Mouse (Mus musculus) kidney, adult 2 months (tissue): ENCODE data around the gene Myrfl.

Experiments
- CTCF ChIP-seq: fragments of 200-500 bp; conservative IDR thresholded peaks from 2 replicates; pipeline ENCODE4 v1.5.1; 2011; ENCODE audit warnings: low read depth, mild to moderate bottlenecking, control low read depth, low read length, moderate library complexity, mixed read lengths; ENCODE audit not compliant: insufficient read depth, insufficient read length
- POLR2A ChIP-seq: fragments of 200-500 bp; IDR thresholded peaks from one replicate; pipeline ENCODE4 v1.6.1; 2011; ENCODE audit warnings: low read depth, low read length, control low read depth

DNA sequence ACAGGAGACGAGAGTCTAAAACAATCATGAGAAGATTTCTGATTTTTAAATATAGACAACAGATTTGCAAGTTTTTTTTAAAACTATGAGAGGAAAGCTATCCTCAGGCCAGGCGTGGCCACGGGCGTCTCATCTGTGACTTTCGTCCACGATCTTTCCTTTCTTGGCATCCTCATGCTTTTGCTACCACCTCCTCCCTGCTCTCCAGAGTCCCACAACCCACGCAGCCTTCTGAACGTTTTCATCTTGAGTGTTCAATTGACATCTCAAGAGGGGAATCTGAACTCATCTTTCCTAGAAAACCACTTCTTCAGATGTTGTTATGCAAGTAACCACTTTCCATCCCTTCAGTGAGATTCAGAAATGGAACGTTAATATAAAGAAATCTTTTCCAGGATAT is 83.6 kb downstream of the Myrfl start:
- TF ChIP-seq POLR2A, result no peak
- no peak for TF ChIP-seq CTCF
